Mouse (Mus musculus) effector memory CD4-positive, alpha-beta T cell, adult 7 months (primary cell): ENCODE measurements around the gene Lix1. TPM values are rescaled to one million over a fixed set of nuclear protein-coding genes. Genes with fewer than 3 reads are reported as not detected.

ENCODE experiments used
- polyA plus RNA-seq: library from polyadenylated mRNA; unstranded; fragments of 100-300 nt; shearing (Covaris generic); gene quantifications from one replicate; pipeline ENCODE4 v1.2.1, GENCODE M21; 2017

The Lix1 gene
- polyA plus RNA-seq: 0.60 TPM

GRCm38 (mm10) chr17:17402222-17403004 lies at the start of gene Lix1:
TSS of gene Lix1 (plus strand) at chr17:17402672.

GRCm38 (mm10) chr17:17373918-17374910 lies 28.3 kb upstream of the Lix1 start, which contains the start of gene Riok2:
TSS of gene Riok2 (plus strand) at chr17:17374309.

Other genes starting within 250 kb of the Lix1 start
- 32.3 TPM for gene Riok2, start 28.4 kb upstream of the Lix1 start, polyA plus RNA-seq
- 63.3 TPM for gene Lnpep, start 222.4 kb downstream of the Lix1 start, polyA plus RNA-seq